Mouse (Mus musculus) C2C12 (cell line): ENCODE measurements around the gene Tmem203.

Source experiments
- CTCF ChIP-seq: IDR thresholded peaks from one replicate; pipeline ENCODE4 v1.5.1; 2011; ENCODE audit not compliant: control insufficient read depth, insufficient read depth, insufficient read length
- FOSL1 ChIP-seq: IDR thresholded peaks from one replicate; pipeline ENCODE4 v1.8.0; 2011; ENCODE audit warnings: mild to moderate bottlenecking, low read length; ENCODE audit not compliant: poor library complexity, insufficient read depth, severe bottlenecking
- MAX ChIP-seq: IDR thresholded peaks from one replicate; pipeline ENCODE4 v1.6.1; 2011; ENCODE audit warnings: mild to moderate bottlenecking, control low read depth
- MYOD1 ChIP-seq: IDR thresholded peaks from one replicate; pipeline ENCODE4 v1.6.1; 2011; ENCODE audit warnings: low read depth; ENCODE audit not compliant: control insufficient read depth, insufficient read length
- MYOG ChIP-seq: IDR thresholded peaks from one replicate; pipeline ENCODE4 v1.6.1; 2011; ENCODE audit not compliant: control insufficient read depth, insufficient read length; ENCODE audit errors: extremely low read depth
- USF1 ChIP-seq: IDR thresholded peaks from one replicate; pipeline ENCODE4 v1.6.1; 2011; ENCODE audit warnings: low read depth, mild to moderate bottlenecking, control low read depth, moderate library complexity

DNA sequence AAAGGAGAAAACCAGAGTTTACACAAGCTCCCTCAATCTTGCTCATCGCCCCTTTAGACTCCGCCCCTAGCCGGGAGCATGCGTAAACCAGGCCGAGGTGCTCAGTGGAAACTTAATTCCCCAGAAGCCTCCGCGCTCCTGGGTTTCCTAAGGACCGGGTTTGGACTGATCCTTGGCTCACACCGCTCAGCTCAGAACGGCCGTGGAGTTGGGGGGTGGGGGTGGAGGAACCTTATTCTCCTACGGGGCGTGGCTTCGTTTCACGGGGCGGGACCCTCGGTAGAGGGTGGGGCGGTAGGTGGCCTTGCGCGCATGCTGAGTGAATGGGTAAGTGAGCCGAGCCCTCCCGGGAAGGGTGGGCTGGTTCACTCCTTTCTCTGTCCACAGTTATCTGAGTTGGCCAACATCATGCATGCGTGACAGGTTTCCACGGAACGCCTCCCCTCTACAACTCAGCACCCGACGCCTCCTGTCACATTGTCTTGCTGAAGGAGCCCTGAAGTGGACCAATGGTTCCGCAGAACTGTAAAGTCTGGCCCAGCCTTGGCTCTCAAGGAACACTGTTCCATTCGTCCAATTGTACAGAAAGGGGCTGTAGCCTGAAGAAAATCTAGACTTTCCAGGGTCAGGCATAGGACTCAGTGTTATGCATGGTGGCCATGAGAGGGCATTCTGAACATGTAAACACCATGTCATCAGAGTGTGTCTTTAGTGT is 14.4 kb upstream of the Tmem203 start:
- TF ChIP-seq CTCF = no peak
- no peak for TF ChIP-seq MAX
- no peak for TF ChIP-seq USF1
- no peak for TF ChIP-seq MYOG
- TF ChIP-seq MYOD1 = no peak
- TF ChIP-seq FOSL1 = no peak
